Mouse (Mus musculus): ENCODE data around the gene Pax9.

DNA sequence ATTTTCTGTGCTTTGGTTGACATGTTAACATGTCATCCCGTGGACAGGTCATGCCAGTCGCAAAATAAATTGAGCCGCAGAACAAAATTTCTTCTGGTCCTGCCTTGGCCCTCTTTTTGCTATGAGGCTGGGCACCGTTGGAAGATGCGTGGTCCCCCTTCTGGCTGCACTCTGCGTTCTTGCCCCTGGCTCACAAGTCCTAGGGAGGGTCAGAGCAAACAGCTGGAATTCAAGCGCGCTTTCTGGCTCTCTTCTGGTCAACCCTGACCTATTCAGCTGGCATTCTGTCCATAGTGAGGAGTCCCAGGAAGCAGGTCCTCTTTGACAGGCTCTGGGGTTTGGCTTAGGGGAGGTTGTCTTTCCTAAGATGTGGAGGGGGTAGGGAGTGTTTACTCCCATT lies 2.6 kb upstream of the Pax9 start:
- TF ChIP-seq POLR2A (IDR thresholded peaks at IDR 0.05; ENCODE audit: control insufficient read depth, low read depth, low read length): no peak
- TF ChIP-seq CTCF (IDR thresholded peaks at IDR 0.05; ENCODE audit: control insufficient read depth, insufficient read depth, insufficient replicate concordance, low read depth, low read length): no peak
